Comparison of ENCODE assay signal across 9 mouse cellular contexts in genomic region chr3:127322870-127323269, GRCm38 (mm10).
DNase-seq lines count a peak whose midpoint lies in the region; ATAC-seq and TF ChIP-seq lines count a peak whose summit lies in the region.
"Had no signal": no experiment of that assay in that cellular context is flagged by ENCODE, and none has a peak within 500 bp of the region (broad histone marks: within the 10 kb centered on the region; RNA-seq: fewer than 3 reads in every experiment).

No protein-coding gene starts in this region.

- H3K9me3 ChIP-seq in kidney, embryonic 14.5 days (ENCODE audit: control insufficient read depth, low read length) = no peaks in the 10 kb centered on the region
- no peaks in the 10 kb centered on the region for H3K9me3 ChIP-seq in ES-E14 (ENCODE audit: control insufficient read depth, insufficient read depth, low read depth, low read length)
- H3K9me3 ChIP-seq in intestine, embryonic 15.5 days = no peaks in the 10 kb centered on the region
- no peaks in the 10 kb centered on the region for H3K9me3 ChIP-seq in midbrain, embryonic 13.5 days
- H3K9me3 ChIP-seq: megakaryocyte, embryonic 14.5 days had no signal

- no peak overlapping the region for H3K4me2 ChIP-seq in kidney, embryonic 14.5 days (replicated peaks; ENCODE audit: low read depth, low read length)
- no peak overlapping the region for H3K4me2 ChIP-seq in intestine, embryonic 15.5 days (replicated peaks)
- H3K4me2 ChIP-seq in midbrain, embryonic 13.5 days (replicated peaks) = no peak overlapping the region

- in situ Hi-C loops in ES-E14 (cut with MboI; ENCODE audit: low sequenced_read_pairs in 2 of 2, unreplicated experiment in 2 of 2) = loop anchor here in 1 of 2 experiments (10.0 kb wide), 1 partner anchor 112 kb away; no protein-coding TSS in a partner anchor

- H3K4me1 ChIP-seq in kidney, embryonic 14.5 days (ENCODE audit: control insufficient read depth, insufficient read depth, low read length) = no peaks in the 10 kb centered on the region
- no peaks in the 10 kb centered on the region for H3K4me1 ChIP-seq in ES-E14 (ENCODE audit: control insufficient read depth in 2 of 2, insufficient read depth in 2 of 2, low read length in 2 of 2, poor library complexity in 1 of 2)
- H3K4me1 ChIP-seq in intestine, embryonic 15.5 days (replicated peaks) = no peaks in the 10 kb centered on the region
- H3K4me1 ChIP-seq in midbrain, embryonic 13.5 days (replicated peaks) = no peaks in the 10 kb centered on the region

- no peaks in the 10 kb centered on the region for H3K36me3 ChIP-seq in kidney, embryonic 14.5 days (ENCODE audit: control insufficient read depth, insufficient read depth, low read length)
- no peaks in the 10 kb centered on the region for H3K36me3 ChIP-seq in ES-E14 (ENCODE audit: control insufficient read depth, insufficient read depth, low read length, poor library complexity, severe bottlenecking)
- H3K36me3 ChIP-seq in intestine, embryonic 15.5 days = no peaks in the 10 kb centered on the region
- H3K36me3 ChIP-seq in midbrain, embryonic 13.5 days = no peaks in the 10 kb centered on the region

- no peaks in the 10 kb centered on the region for H3K27me3 ChIP-seq in kidney, embryonic 14.5 days (ENCODE audit: control insufficient read depth, insufficient read depth, low read length)
- H3K27me3 ChIP-seq in intestine, embryonic 15.5 days (replicated peaks) = no peaks in the 10 kb centered on the region
- H3K27me3 ChIP-seq in midbrain, embryonic 13.5 days = no peaks in the 10 kb centered on the region
- H3K27me3 ChIP-seq: megakaryocyte, embryonic 14.5 days had no signal

- DNase-seq in kidney, adult 9 months = peak; percentile 63
- DNase-seq in A20 (ENCODE audit: low read depth, low spot score) = peak; percentile 62
- peak; percentile 75 for DNase-seq in ES-E14 (ENCODE audit: low read depth, low spot score)
- peak; percentile 76 to 88 for DNase-seq in cerebellum, postnatal 10 days
- peak; percentile 71 for DNase-seq in lung, postnatal 36 days

- no peak overlapping the region for H3K4me3 ChIP-seq in kidney, embryonic 14.5 days (ENCODE audit: low read length)
- no peak overlapping the region for H3K4me3 ChIP-seq in ES-E14 (ENCODE audit: insufficient read depth in 1 of 2, low read depth in 1 of 2, low read length in 2 of 2, poor library complexity in 1 of 2, severe bottlenecking in 1 of 2)
- H3K4me3 ChIP-seq in intestine, embryonic 15.5 days (replicated peaks) = no peak overlapping the region
- H3K4me3 ChIP-seq in midbrain, embryonic 13.5 days (replicated peaks) = no peak overlapping the region
- H3K4me3 ChIP-seq: megakaryocyte, embryonic 14.5 days had no signal

- no peak for ATAC-seq in kidney, embryonic 14.5 days (ENCODE audit: low FRiP score, low TSS enrichment)
- 0 out of 2 replicates have a peak, but pooled peaks have one; percentile 36 for ATAC-seq in intestine, embryonic 15.5 days
- ATAC-seq in midbrain, embryonic 13.5 days = no peak

- H3K9ac ChIP-seq in kidney, embryonic 14.5 days (ENCODE audit: low read depth, low read length) = no peak overlapping the region
- H3K9ac ChIP-seq in ES-E14 (ENCODE audit: insufficient read depth, low read depth, low read length, poor library complexity, severe bottlenecking) = no peak overlapping the region
- H3K9ac ChIP-seq in intestine, embryonic 15.5 days = no peak overlapping the region
- H3K9ac ChIP-seq in midbrain, embryonic 13.5 days (replicated peaks) = no peak overlapping the region

- H3K27ac ChIP-seq in kidney, embryonic 14.5 days (ENCODE audit: low read depth, low read length) = no peak overlapping the region
- H3K27ac ChIP-seq in ES-E14 (ENCODE audit: insufficient read depth, low read depth, low read length, poor library complexity, severe bottlenecking) = no peak overlapping the region
- no peak overlapping the region for H3K27ac ChIP-seq in intestine, embryonic 15.5 days
- H3K27ac ChIP-seq in midbrain, embryonic 13.5 days = no peak overlapping the region

TF ChIP-seq in ES-E14, 5 proteins besides CTCF, POLR2A, EP300 and RAD21:
- TF ChIP-seq ZNF384 (IDR thresholded peaks at IDR 0.05; ENCODE audit: low read depth, low read length) = peak; percentile 61; the same call in 1 of the 2 replicates
- TF ChIP-seq ZC3H11A (IDR thresholded peaks at IDR 0.05; ENCODE audit: borderline replicate concordance, low read depth, low read length) = 0 out of 2 replicates have a peak, but pooled peaks have one; percentile 8
- TF ChIP-seq CHD2 (IDR thresholded peaks at IDR 0.05; ENCODE audit: low read depth, low read length) = no peak
